Mouse (Mus musculus): ENCODE measurements around the gene Bptf.
"Not testable (repeated sequence)": the region's sequence is repeated elsewhere in the genome, so short reads cannot be mapped to it uniquely, and the experiment has no call there.

Bptf gene

GRCm38 (mm10) chr11:106997976-106998375 lies 134.0 kb downstream of the Bptf start:
- CTCF ChIA-PET, result no interaction called here

- CTCF ChIA-PET, result not testable (repeated sequence)
These were observed 135.4 kb downstream of the Bptf start for GRCm38 (mm10) chr11:106996492-106996891.

- CTCF ChIA-PET, result interaction anchor here (0.7 kb wide), 2 partner anchors 17 to 19 kb away, joined by 3 to 11 read pairs; no protein-coding TSS in a partner anchor
These were observed 137.5 kb downstream of the Bptf start for GRCm38 (mm10) chr11:106994246-106995085.

- CTCF ChIA-PET, result interaction anchor here (0.6 kb wide), 1 partner anchor 440 kb away, joined by 3 read pairs; no protein-coding TSS in a partner anchor
These were observed 144.5 kb downstream of the Bptf start for GRCm38 (mm10) chr11:106987384-106987783.

- CTCF ChIA-PET, result not testable (repeated sequence)
These were observed 145.8 kb downstream of the Bptf start for GRCm38 (mm10) chr11:106985979-106986604.
